Mouse (Mus musculus) bone marrow macrophage, adult 2 months (primary cell): ENCODE results near the gene Cdipt.

Experiments used
- CTCF ChIP-seq: IDR thresholded peaks from 2 replicates; pipeline ENCODE4 v1.5.1; 2012; ENCODE audit warnings: low read depth, mild to moderate bottlenecking, low read length, moderate library complexity
- POLR2A ChIP-seq: IDR thresholded peaks from 2 replicates; pipeline ENCODE4 v1.6.1; 2012; ENCODE audit warnings: mild to moderate bottlenecking, low read depth, low read length, borderline replicate concordance

- TF ChIP-seq CTCF: no peak
- TF ChIP-seq POLR2A: no peak
These were observed 40.4 kb downstream of the Cdipt start for GRCm38 (mm10) chr7:127016081-127016480.
